8 mouse cellular contexts compared by ENCODE assay signal in genomic region chr5:8055721-8056129, GRCm38 (mm10). TPM values are rescaled to one million over a fixed set of nuclear protein-coding genes. Genes with fewer than 3 reads are reported as not detected.
DNase-seq lines count a peak whose midpoint lies in the region; ATAC-seq and TF ChIP-seq lines count a peak whose summit lies in the region.

No protein-coding gene starts in this region.

- H3K27ac ChIP-seq in kidney, postnatal 0 days = peak overlapping the region; percentile 96
- H3K27ac ChIP-seq in heart, embryonic 14.5 days (replicated peaks in 1 of 2; ENCODE audit: control insufficient read depth in 1 of 2, insufficient read depth in 1 of 2, low read depth in 2 of 2, low read length in 2 of 2) = peak overlapping the region; percentile 94 to 95
- H3K27ac ChIP-seq in liver, embryonic 15.5 days (replicated peaks) = peak overlapping the region; percentile 89
- peak overlapping the region; percentile 95 for H3K27ac ChIP-seq in small intestine, adult 2 months (ENCODE audit: insufficient read depth, low read depth, low read length)

- peak overlapping the region; percentile 69 for H3K4me2 ChIP-seq in kidney, postnatal 0 days (ENCODE audit: low read length)
- H3K4me2 ChIP-seq in heart, embryonic 14.5 days (ENCODE audit: low read length) = peak overlapping the region; percentile 70
- peak overlapping the region; percentile 82 for H3K4me2 ChIP-seq in liver, embryonic 15.5 days

- 26% methylated on average over 8 of the region's 8 CpGs for WGBS in kidney, postnatal 0 days
- WGBS in heart, embryonic 14.5 days = 36% methylated on average over 8 of the region's 8 CpGs
- WGBS in liver, embryonic 15.5 days (ENCODE audit: insufficient replicate concordance) = 23% methylated on average over 8 of the region's 8 CpGs
- WGBS in small intestine, adult 2 months = 3% methylated on average over 8 of the region's 8 CpGs

- H3K36me3 ChIP-seq in kidney, postnatal 0 days (ENCODE audit: insufficient read depth, low read length) = peaks cover 5% of the 10 kb centered on the region; the same call in 1 of the 2 replicates
- H3K36me3 ChIP-seq in heart, embryonic 14.5 days (ENCODE audit: control insufficient read depth, insufficient read depth, low read length) = peaks cover 27% of the 10 kb centered on the region
- peaks cover 24% of the 10 kb centered on the region for H3K36me3 ChIP-seq in liver, embryonic 15.5 days (replicated peaks)
- H3K36me3 ChIP-seq in small intestine, adult 2 months (ENCODE audit: control insufficient read depth, insufficient read depth, low read length) = peaks cover 16% of the 10 kb centered on the region

- H3K9me3 ChIP-seq in kidney, postnatal 0 days (replicated peaks; ENCODE audit: low read length) = no peaks in the 10 kb centered on the region
- no peaks in the 10 kb centered on the region for H3K9me3 ChIP-seq in heart, embryonic 14.5 days (ENCODE audit: control insufficient read depth, low read length)
- no peaks in the 10 kb centered on the region for H3K9me3 ChIP-seq in liver, embryonic 15.5 days (replicated peaks)

- H3K9ac ChIP-seq in kidney, postnatal 0 days (ENCODE audit: low read depth, low read length) = peak overlapping the region; percentile 79; the same call in 1 of the 2 replicates
- peak overlapping the region; percentile 93 for H3K9ac ChIP-seq in heart, embryonic 14.5 days (ENCODE audit: low read length)
- H3K9ac ChIP-seq in liver, embryonic 15.5 days = peak overlapping the region; percentile 88

- DNase-seq in kidney, postnatal 0 days (ENCODE audit: low spot score) = peak; percentile 19
- DNase-seq in kidney, adult 18-20 months = no peak
- DNase-seq in adrenal gland, postnatal 25 days = no peak
- DNase-seq in right cerebral cortex, adult 18-20 months = no peak

- H3K4me1 ChIP-seq in kidney, postnatal 0 days (replicated peaks; ENCODE audit: insufficient read depth, low read length) = 0 out of 2 replicates have a peak, but pooled peaks cover 6% of the 10 kb centered on the region
- peaks cover 9 to 20% of the 10 kb centered on the region in 2 experiments for H3K4me1 ChIP-seq in heart, embryonic 14.5 days (ENCODE audit: control insufficient read depth in 2 of 2, insufficient read depth in 2 of 2, low read length in 2 of 2)
- H3K4me1 ChIP-seq in liver, embryonic 15.5 days (replicated peaks) = peaks cover 28% of the 10 kb centered on the region
- peaks cover 18% of the 10 kb centered on the region; the same call in 1 of the 2 replicates for H3K4me1 ChIP-seq in small intestine, adult 2 months (ENCODE audit: control insufficient read depth, insufficient read depth, insufficient read length, low read length)

- ATAC-seq in kidney, postnatal 0 days (replicated peaks; ENCODE audit: low FRiP score, low read depth) = peak; percentile 42
- ATAC-seq in activated CD4-positive, CD25-positive, alpha-beta regulatory T cell, adult 4 months = peak; percentile 16
- ATAC-seq in heart, embryonic 14.5 days (ENCODE audit: insufficient number of reproducible peaks, insufficient read depth, low FRiP score, low read depth) = 0 out of 2 replicates have a peak, but pooled peaks have one; percentile 4
- 0 out of 2 replicates have a peak, but pooled peaks have one; percentile 20 for ATAC-seq in liver, embryonic 15.5 days (ENCODE audit: insufficient read depth)

- no peak for TF ChIP-seq CTCF in kidney, postnatal 0 days (IDR thresholded peaks at IDR 0.05; ENCODE audit: low read depth)
- no peak for TF ChIP-seq CTCF in small intestine, adult 2 months (IDR thresholded peaks at IDR 0.05; ENCODE audit: extremely low read depth, insufficient read length, insufficient replicate concordance, low read depth, low read length)

- no peak for TF ChIP-seq POLR2A in small intestine, adult 2 months (IDR thresholded peaks at IDR 0.05; ENCODE audit: low read depth, low read length)

- no peaks in the 10 kb centered on the region for H3K27me3 ChIP-seq in kidney, postnatal 0 days (ENCODE audit: insufficient read depth, low read length)
- H3K27me3 ChIP-seq in heart, embryonic 14.5 days (ENCODE audit: control insufficient read depth, insufficient read depth, low read length) = no peaks in the 10 kb centered on the region
- no peaks in the 10 kb centered on the region for H3K27me3 ChIP-seq in liver, embryonic 15.5 days
- no peaks in the 10 kb centered on the region for H3K27me3 ChIP-seq in small intestine, adult 2 months (ENCODE audit: control insufficient read depth, insufficient read depth, low read length)

- H3K4me3 ChIP-seq in kidney, postnatal 0 days (replicated peaks; ENCODE audit: low read depth, low read length) = peak overlapping the region; percentile 61
- H3K4me3 ChIP-seq in heart, embryonic 14.5 days (ENCODE audit: control insufficient read depth in 1 of 2, insufficient read depth in 1 of 2, low read depth in 1 of 2, low read length in 2 of 2) = peak overlapping the region; percentile 87 to 92
- peak overlapping the region; percentile 88 for H3K4me3 ChIP-seq in liver, embryonic 15.5 days (replicated peaks)
- peak overlapping the region; percentile 87 for H3K4me3 ChIP-seq in small intestine, adult 2 months (ENCODE audit: low read depth, low read length)

RNA-seq across cellular contexts. Expression of gene Sri, which starts 9.8 kb away (rescaled TPM):
- 397 and 407 TPM in 2 replicates for polyA plus RNA-seq in kidney, postnatal 0 days (2015; fragmentation: Nextera tagmentation; extraction: Ambion mirVana)
- polyA plus RNA-seq in activated CD4-positive, CD25-positive, alpha-beta regulatory T cell, adult 4 months (2017; shearing (Covaris generic)) = 100 to 1,000 TPM; 680 to 708 TPM
- polyA plus RNA-seq in heart, embryonic 14.5 days (2014; fragmentation: Nextera tagmentation; extraction: Ambion mirVana) = 238 and 260 TPM in 2 replicates
- polyA plus RNA-seq in liver, embryonic 15.5 days (2015; fragmentation: Nextera tagmentation; extraction: Ambion mirVana) = 192 and 207 TPM in 2 replicates
- polyA plus RNA-seq in small intestine, adult 2 months (2012; rRNA removed) = 163 and 217 TPM in 2 replicates
- 72.0 and 128 TPM in 2 replicates for total RNA-seq in adrenal gland, postnatal 25 days (2021)
